ENCODE assay signal across 14 mouse cellular contexts in genomic region chr17:65750301-65750700, GRCm38 (mm10). TPM values are rescaled to one million over a fixed set of nuclear protein-coding genes. Genes with fewer than 3 reads are reported as not detected.
DNase-seq lines count a peak whose midpoint lies in the region; ATAC-seq and TF ChIP-seq lines count a peak whose summit lies in the region.
"Had no signal": no experiment of that assay in that cellular context is flagged by ENCODE, and none has a peak within 500 bp of the region (broad histone marks: within the 10 kb centered on the region; RNA-seq: fewer than 3 reads in every experiment).

No protein-coding gene starts in this region.

- no peak overlapping the region for H3K4me3 ChIP-seq in layer of hippocampus, adult 2 months
- H3K4me3 ChIP-seq: limb, embryonic 12.5 days; megakaryocyte, embryonic 14.5 days; stomach, embryonic 15.5 days had no signal

- no peak for ATAC-seq in CD4-positive, CD25-positive, alpha-beta regulatory T cell, adult 4 months

- TF ChIP-seq CTCF in layer of hippocampus, adult 2 months (conservative IDR thresholded peaks at IDR 0.05), result peak; percentile 65

- DNase-seq in CD4-positive, CD25-positive, alpha-beta regulatory T cell, adult 2 months (ENCODE audit: low read depth, low spot score), result peak; percentile 41
- no peak for DNase-seq in layer of hippocampus, adult 2 months (ENCODE audit: low spot score in 2 of 2)
- no peak for DNase-seq in layer of hippocampus, adult 8-10 months (ENCODE audit: low spot score in 2 of 2)
- peak; percentile 23 for DNase-seq in thymus, postnatal 25 days
- DNase-seq in thymus, postnatal 36 days, result no peak
- no peak for DNase-seq in frontal cortex, postnatal 25 days (ENCODE audit: low spot score in 2 of 2)
- no peak for DNase-seq in urinary bladder, postnatal 25 days (ENCODE audit: low spot score)
- DNase-seq: heart, adult 11 months; right cerebral cortex, postnatal 14 days had no signal

- H3K27ac ChIP-seq in layer of hippocampus, adult 2 months, result no peak overlapping the region
- H3K27ac ChIP-seq: hindbrain, embryonic 14.5 days; limb, embryonic 12.5 days; stomach, embryonic 15.5 days had no signal

RNA-seq across cellular contexts. Expression of gene Rab31, which starts 22.3 kb away (rescaled TPM):
- 1 to 10 TPM; 3.3 to 4.2 TPM for polyA plus RNA-seq in CD4-positive, CD25-positive, alpha-beta regulatory T cell, adult 4 months (2017; shearing (Covaris generic))
- total RNA-seq in layer of hippocampus, adult 2 months (2021), result 10 to 100 TPM; 46.9 TPM
- total RNA-seq in layer of hippocampus, adult 8-10 months (2022), result 10 to 100 TPM; 47.3 to 61.1 (median 52.1) TPM

RNA-seq across cellular contexts. Expression of gene Ppp4r1, which starts 32.1 kb away (rescaled TPM):
- 10 to 100 TPM; 25.1 to 30.4 TPM for polyA plus RNA-seq in CD4-positive, CD25-positive, alpha-beta regulatory T cell, adult 4 months (2017; shearing (Covaris generic))
- 10 to 100 TPM; 32.3 to 35.1 TPM for total RNA-seq in layer of hippocampus, adult 2 months (2021)
- 10 to 100 TPM; 35.6 to 40.9 (median 37.7) TPM for total RNA-seq in layer of hippocampus, adult 8-10 months (2022)

Comparison
In these comparisons a context has a peak if more than half of its experiments do, and no peak if none do; other contexts are left out.
1. DNase-seq: peak in CD4-positive, CD25-positive, alpha-beta regulatory T cell, adult 2 months (single experiment) and thymus, postnatal 25 days (single experiment); none in layer of hippocampus, adult 2 months (0 of 2), layer of hippocampus, adult 8-10 months (0 of 2), thymus, postnatal 36 days (0 of 2), frontal cortex, postnatal 25 days (0 of 2) and urinary bladder, postnatal 25 days (single experiment).